Mouse (Mus musculus): ENCODE results near the gene Pde10a. TPM values are rescaled to one million over a fixed set of nuclear protein-coding genes. Genes with fewer than 3 reads are reported as not detected.
A peak's percentile ranks its signal among the peaks of the same experiment; 100 is the strongest.
"Not testable (repeated sequence)": the region's sequence is repeated elsewhere in the genome, so short reads cannot be mapped to it uniquely, and the experiment has no call there.

Pde10a gene
- total and polyA plus RNA-seq, 2 experiments from 2014 or later: 8.2 to 38.5 TPM

DNA sequence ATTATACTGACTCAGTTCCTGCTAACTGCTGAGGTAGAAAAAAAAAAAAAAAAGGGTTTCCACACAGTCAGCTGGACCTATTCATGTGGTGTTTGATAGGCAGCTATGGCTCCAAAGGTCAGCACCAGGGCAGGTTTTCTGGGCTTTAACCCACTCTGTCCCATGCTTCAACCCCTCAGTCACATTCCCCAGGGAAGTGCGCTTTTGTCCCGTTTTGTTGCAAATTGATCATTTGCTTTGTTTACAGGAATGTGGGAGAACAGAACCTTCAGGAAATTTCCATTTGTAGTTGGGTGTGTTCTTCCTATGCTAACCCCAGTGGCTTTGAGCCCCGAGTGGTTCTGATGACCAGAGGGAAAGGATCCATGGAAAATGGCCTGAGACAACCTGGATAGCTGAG is 162.9 kb downstream of the Pde10a start:
- TF ChIP-seq CTCF (IDR thresholded peaks at IDR 0.05; ENCODE audit: low read depth): no peak
- Histone ChIP-seq H3K9ac (replicated peaks; ENCODE audit: low read length) (no peak overlapping the region), H3K4me3 (ENCODE audit: low read length) (no peak overlapping the region), H3K4me2 (ENCODE audit: low read depth, low read length) (no peak overlapping the region), H3K27me3 (ENCODE audit: insufficient read depth, low read length) (no peaks in the 10 kb centered on the region), H3K9me3 (ENCODE audit: low read length) (no peaks in the 10 kb centered on the region), H3K4me1 (ENCODE audit: insufficient read depth, low read length) (no peaks in the 10 kb centered on the region), H3K27ac (no peak overlapping the region), H3K36me3 (ENCODE audit: insufficient read depth, low read length) (no peaks in the 10 kb centered on the region)
- DNase-seq (ENCODE audit: low spot score) (no peak), ATAC-seq (no peak)
- WGBS: 50% methylated on average over 3 of the region's 3 CpGs

GRCm38 (mm10) chr17:8698265-8698664 is 173.1 kb downstream of the Pde10a start:
- Histone ChIP-seq H3K4me2 (ENCODE audit: low read depth, low read length) (no peak overlapping the region), H3K9me3 (ENCODE audit: low read length) (no peaks in the 10 kb centered on the region), H3K4me1 (ENCODE audit: insufficient read depth, low read length) (no peaks in the 10 kb centered on the region), H3K4me3 (ENCODE audit: low read length) (no peak overlapping the region), H3K27me3 (ENCODE audit: insufficient read depth, low read length) (no peaks in the 10 kb centered on the region), H3K9ac (replicated peaks; ENCODE audit: low read length) (no peak overlapping the region), H3K36me3 (ENCODE audit: insufficient read depth, low read length) (no peaks in the 10 kb centered on the region), H3K27ac (no peak overlapping the region)
- ATAC-seq: no peak
- no peak for TF ChIP-seq CTCF (IDR thresholded peaks at IDR 0.05; ENCODE audit: low read depth)
- 100% methylated on average over 1 of the region's 1 CpGs for WGBS
- DNase-seq (ENCODE audit: low spot score): no peak

DNA sequence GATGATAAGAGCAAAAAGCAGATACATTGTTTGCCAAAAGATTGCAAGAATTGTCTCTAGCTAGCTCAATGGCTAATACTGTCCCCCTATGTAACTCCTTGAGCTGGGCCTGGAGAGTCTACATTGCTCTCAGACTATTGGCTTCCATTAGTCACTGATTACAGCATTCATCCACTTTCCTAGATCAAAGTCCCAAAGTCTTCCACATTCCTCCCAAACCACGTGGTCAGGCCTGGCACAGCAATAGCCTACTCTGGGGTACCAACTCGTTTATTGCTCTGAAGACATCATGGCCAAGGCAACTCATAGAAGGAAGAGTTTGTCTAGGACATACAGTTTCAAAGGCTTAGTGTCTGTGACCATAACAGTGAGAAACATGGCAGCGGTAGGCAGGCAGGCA is 173.6 kb downstream of the Pde10a start:
- Histone ChIP-seq H3K27ac (no peak overlapping the region), H3K4me3 (ENCODE audit: low read length) (no peak overlapping the region), H3K4me2 (ENCODE audit: low read depth, low read length) (no peak overlapping the region), H3K27me3 (ENCODE audit: insufficient read depth, low read length) (no peaks in the 10 kb centered on the region), H3K9me3 (ENCODE audit: low read length) (no peaks in the 10 kb centered on the region), H3K9ac (replicated peaks; ENCODE audit: low read length) (no peak overlapping the region), H3K36me3 (ENCODE audit: insufficient read depth, low read length) (no peaks in the 10 kb centered on the region), H3K4me1 (ENCODE audit: insufficient read depth, low read length) (no peaks in the 10 kb centered on the region)
- DNase-seq (ENCODE audit: low spot score) (no peak), ATAC-seq (no peak)
- WGBS: 74% methylated on average over 3 of the region's 3 CpGs
- TF ChIP-seq CTCF (IDR thresholded peaks at IDR 0.05; ENCODE audit: low read depth): no peak

- no peak for TF ChIP-seq CTCF (IDR thresholded peaks at IDR 0.05; ENCODE audit: low read depth)
These were observed 175.9 kb downstream of the Pde10a start for GRCm38 (mm10) chr17:8701096-8701495.

GRCm38 (mm10) chr17:8702503-8702902 is 177.3 kb downstream of the Pde10a start:
- H3K27ac ChIP-seq: no peak overlapping the region
- no peaks in the 10 kb centered on the region for H3K4me1 ChIP-seq (ENCODE audit: insufficient read depth, low read length)
- ATAC-seq (peak; percentile 49; the same call in 1 of the 2 replicates), DNase-seq (ENCODE audit: low spot score) (peak; percentile 44)
- H3K4me3 ChIP-seq (ENCODE audit: low read length): no peak overlapping the region
- TF ChIP-seq CTCF (IDR thresholded peaks at IDR 0.05; ENCODE audit: low read depth): no peak
- H3K36me3 ChIP-seq (ENCODE audit: insufficient read depth, low read length): no peaks in the 10 kb centered on the region
- no peaks in the 10 kb centered on the region for H3K9me3 ChIP-seq (ENCODE audit: low read length)
- no peaks in the 10 kb centered on the region for H3K27me3 ChIP-seq (ENCODE audit: insufficient read depth, low read length)
- WGBS: 63% methylated on average over 5 of the region's 5 CpGs
- H3K4me2 ChIP-seq (ENCODE audit: low read depth, low read length): no peak overlapping the region
- no peak overlapping the region for H3K9ac ChIP-seq (replicated peaks; ENCODE audit: low read length)

More at GRCm38 (mm10) chr17:8701096-8701495, 175.9 kb downstream of the Pde10a start:
- no peaks in the 10 kb centered on the region for H3K9me3 ChIP-seq (ENCODE audit: low read length)
- no peaks in the 10 kb centered on the region for H3K4me1 ChIP-seq (ENCODE audit: insufficient read depth, low read length)
- ATAC-seq (no peak), DNase-seq (ENCODE audit: low spot score) (no peak)
- no peak overlapping the region for H3K9ac ChIP-seq (replicated peaks; ENCODE audit: low read length)
- no peak overlapping the region for H3K27ac ChIP-seq
- H3K36me3 ChIP-seq (ENCODE audit: insufficient read depth, low read length): no peaks in the 10 kb centered on the region
- no peak overlapping the region for H3K4me3 ChIP-seq (ENCODE audit: low read length)
- 57% methylated on average over 7 of the region's 7 CpGs for WGBS
- no peaks in the 10 kb centered on the region for H3K27me3 ChIP-seq (ENCODE audit: insufficient read depth, low read length)
- H3K4me2 ChIP-seq (ENCODE audit: low read depth, low read length): no peak overlapping the region

DNA sequence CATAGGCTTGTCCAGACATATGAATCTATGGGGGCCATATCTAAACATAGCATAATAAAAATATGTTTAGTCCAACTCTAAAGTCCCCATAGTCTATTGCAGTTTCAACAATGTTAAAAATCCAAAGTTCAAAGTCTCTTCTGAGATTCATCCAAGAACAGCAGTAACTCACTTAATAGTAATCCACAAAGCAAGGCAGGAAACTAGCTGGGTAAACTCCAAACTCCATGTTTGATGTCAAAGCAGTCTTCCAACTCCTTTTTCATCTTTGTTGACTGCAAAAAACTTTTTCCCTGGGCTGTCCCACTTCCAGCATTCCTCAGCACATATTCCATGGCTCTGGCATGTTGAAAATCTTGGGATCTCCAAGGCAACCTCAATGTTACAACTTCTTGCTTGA is 182.8 kb downstream of the Pde10a start:
- Histone ChIP-seq H3K9ac (replicated peaks; ENCODE audit: low read length) (no peak overlapping the region), H3K27ac (no peak overlapping the region), H3K36me3 (ENCODE audit: insufficient read depth, low read length) (no peaks in the 10 kb centered on the region), H3K4me1 (ENCODE audit: insufficient read depth, low read length) (no peaks in the 10 kb centered on the region), H3K4me2 (ENCODE audit: low read depth, low read length) (no peak overlapping the region), H3K9me3 (ENCODE audit: low read length) (no peaks in the 10 kb centered on the region), H3K27me3 (ENCODE audit: insufficient read depth, low read length) (no peaks in the 10 kb centered on the region), H3K4me3 (ENCODE audit: low read length) (no peak overlapping the region)
- TF ChIP-seq CTCF (IDR thresholded peaks at IDR 0.05; ENCODE audit: low read depth): no peak
- DNase-seq (ENCODE audit: low spot score) (no peak), ATAC-seq (no peak)

DNA sequence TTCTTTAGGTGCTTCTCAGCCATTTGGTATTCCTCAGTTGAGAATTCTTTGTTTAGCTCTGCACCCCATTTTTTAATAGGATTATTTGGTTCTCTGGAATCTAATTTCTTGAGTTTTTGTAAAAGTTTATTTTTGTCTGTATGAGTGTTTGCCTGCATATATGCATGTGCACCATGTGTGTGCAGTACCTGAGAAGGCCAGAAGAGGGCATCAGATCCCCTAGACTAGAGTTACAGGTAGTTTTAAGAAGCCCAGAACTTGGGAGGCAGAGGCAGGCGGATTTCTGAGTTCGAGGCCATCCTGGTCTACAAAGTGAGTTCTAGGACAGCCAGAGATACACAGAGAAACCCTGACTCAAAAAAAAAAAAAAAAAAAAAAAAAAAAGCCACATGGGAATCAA is 187.6 kb downstream of the Pde10a start:
- 89% methylated on average over 2 of the region's 2 CpGs for WGBS
- not testable (repeated sequence) for H3K4me2 ChIP-seq (ENCODE audit: low read depth, low read length); H3K4me3 ChIP-seq (ENCODE audit: low read length); ATAC-seq; DNase-seq (ENCODE audit: low spot score); H3K9me3 ChIP-seq (ENCODE audit: low read length); H3K27me3 ChIP-seq (ENCODE audit: insufficient read depth, low read length); H3K9ac ChIP-seq (replicated peaks; ENCODE audit: low read length); H3K36me3 ChIP-seq (ENCODE audit: insufficient read depth, low read length); H3K27ac ChIP-seq; H3K4me1 ChIP-seq (ENCODE audit: insufficient read depth, low read length)
- peak; percentile 27; the same call in 1 of the 2 replicates for TF ChIP-seq CTCF (IDR thresholded peaks at IDR 0.05; ENCODE audit: low read depth)

All from hindbrain, postnatal 0 days (tissue).